In genomic region chr9:71695133-71695532, GRCm38 (mm10) we compare ENCODE assay signal across 21 mouse cellular contexts.
DNase-seq lines count a peak whose midpoint lies in the region; ATAC-seq lines count a peak whose summit lies in the region.
"Had no signal": no experiment of that assay in that cellular context is flagged by ENCODE, and none has a peak within 500 bp of the region (broad histone marks: within the 10 kb centered on the region; RNA-seq: fewer than 3 reads in every experiment).

No protein-coding gene starts in this region.

- no peaks in the 10 kb centered on the region for H3K27me3 ChIP-seq in heart, embryonic 11.5 days (ENCODE audit: control insufficient read depth, insufficient read depth, low read length)
- H3K27me3 ChIP-seq in heart, embryonic 15.5 days = no peaks in the 10 kb centered on the region
- H3K27me3 ChIP-seq: CH12.LX; embryonic facial prominence, embryonic 13.5 days; forebrain, embryonic 12.5 days; Patski had no signal

- peaks cover 34% of the 10 kb centered on the region for H3K4me1 ChIP-seq in heart, embryonic 11.5 days (ENCODE audit: control insufficient read depth, insufficient read depth, low read length)
- peaks cover 31% of the 10 kb centered on the region for H3K4me1 ChIP-seq in heart, embryonic 15.5 days (replicated peaks)
- H3K4me1 ChIP-seq: forebrain, embryonic 12.5 days; hindbrain, embryonic 13.5 days had no signal

- peaks cover 3% of the 10 kb centered on the region; the same call in 1 of the 2 replicates for H3K36me3 ChIP-seq in heart, embryonic 11.5 days (ENCODE audit: control insufficient read depth, insufficient read depth, low read length)
- H3K36me3 ChIP-seq in heart, embryonic 15.5 days = no peaks in the 10 kb centered on the region
- H3K36me3 ChIP-seq: embryonic facial prominence, embryonic 13.5 days; forebrain, embryonic 12.5 days; hindbrain, embryonic 13.5 days had no signal

- no peak overlapping the region for H3K9ac ChIP-seq in heart, embryonic 11.5 days (ENCODE audit: low read depth, low read length)
- no peak overlapping the region for H3K9ac ChIP-seq in heart, embryonic 15.5 days
- H3K9ac ChIP-seq: embryonic facial prominence, embryonic 13.5 days; forebrain, embryonic 12.5 days; hindbrain, embryonic 13.5 days had no signal

- no peak for ATAC-seq in heart, embryonic 11.5 days (replicated peaks; ENCODE audit: insufficient number of reproducible peaks, low FRiP score, low TSS enrichment)
- no peak for ATAC-seq in heart, embryonic 15.5 days (replicated peaks; ENCODE audit: insufficient number of reproducible peaks, insufficient read depth, low FRiP score, low read depth)
- peak; percentile 70 for ATAC-seq in granulocyte monocyte progenitor cell, adult 5-6 weeks (replicated peaks; ENCODE audit: poor library complexity, severe bottlenecking)
- ATAC-seq in megakaryocyte, adult 5-6 weeks (ENCODE audit: poor library complexity, severe bottlenecking) = peak; percentile 53
- ATAC-seq: activated CD4-positive, CD25-positive, alpha-beta regulatory T cell, adult 4 months; forebrain, embryonic 16.5 days; hindbrain, postnatal 0 days; Patski had no signal

- no peak overlapping the region for H3K4me2 ChIP-seq in heart, embryonic 11.5 days
- H3K4me2 ChIP-seq in heart, embryonic 15.5 days = no peak overlapping the region
- H3K4me2 ChIP-seq: embryonic facial prominence, embryonic 13.5 days; forebrain, embryonic 12.5 days; hindbrain, embryonic 13.5 days had no signal

- intact Hi-C loops in heart, postnatal 14 days (cut with DNase I) = no loop called here

- peak overlapping the region; percentile 60; the same call in 1 of the 2 replicates for H3K27ac ChIP-seq in heart, embryonic 11.5 days (ENCODE audit: low read depth, low read length)
- 0 out of 2 replicates have a peak overlapping the region, but pooled peaks have one; percentile 58 for H3K27ac ChIP-seq in heart, embryonic 15.5 days
- H3K27ac ChIP-seq: embryonic facial prominence, embryonic 13.5 days; forebrain, embryonic 12.5 days; hindbrain, embryonic 13.5 days; hindbrain, postnatal 0 days had no signal

- no peak overlapping the region for H3K4me3 ChIP-seq in heart, embryonic 11.5 days (ENCODE audit: low read depth, low read length)
- H3K4me3 ChIP-seq in heart, embryonic 15.5 days = no peak overlapping the region
- H3K4me3 ChIP-seq: embryonic facial prominence, embryonic 13.5 days; forebrain, embryonic 12.5 days; hindbrain, embryonic 13.5 days had no signal

- WGBS in heart, embryonic 11.5 days (ENCODE audit: insufficient replicate concordance) = 79% methylated on average over 3 of the region's 3 CpGs
- 73% methylated on average over 3 of the region's 3 CpGs for WGBS in heart, embryonic 15.5 days

- DNase-seq in heart, postnatal 4 days = no peak
- no peak for DNase-seq in heart, postnatal 14 days
- no peak for DNase-seq in layer of hippocampus, adult 18-20 months (ENCODE audit: low spot score in 2 of 2)
- DNase-seq: adrenal gland, postnatal 14 days; cerebellum, adult 11-12 months; cerebellum, adult 9-11 months; cerebellum, postnatal 36 days; gastrocnemius, postnatal 10 days; kidney, adult 11 months had no signal

- no peaks in the 10 kb centered on the region for H3K9me3 ChIP-seq in heart, embryonic 11.5 days (replicated peaks; ENCODE audit: control insufficient read depth, low read length)
- no peaks in the 10 kb centered on the region for H3K9me3 ChIP-seq in heart, embryonic 15.5 days (replicated peaks)
- H3K9me3 ChIP-seq: embryonic facial prominence, embryonic 13.5 days; forebrain, embryonic 12.5 days; hindbrain, embryonic 13.5 days had no signal

Comparison
In these comparisons a context has a peak if more than half of its experiments do, and no peak if none do; other contexts are left out.
1. ATAC-seq: peak in granulocyte monocyte progenitor cell, adult 5-6 weeks (single experiment) and megakaryocyte, adult 5-6 weeks (single experiment); none in heart, embryonic 11.5 days (single experiment) and heart, embryonic 15.5 days (single experiment).